Mouse (Mus musculus) thymus, postnatal 14 days (tissue): Measurements from ENCODE around the gene Taar7a.

ENCODE experiments used
- DNase-seq: peaks from one replicate; pipeline ENCODE4 v3.0.0; 2021

The Taar7a gene

GRCm38 (mm10) chr10:23942465-23942864 lies 50.8 kb downstream of the Taar7a start:
- DNase-seq, result peak; percentile 41
